Mouse (Mus musculus) kidney, postnatal 25 days (tissue): ENCODE results near the gene Arg1.

ENCODE experiments used
- DNase-seq, 2 experiments: peaks; one replicate each; pipeline ENCODE4 v3.0.0; 2021; ENCODE audit warnings: mixed read lengths in 2 of 2

The Arg1 gene

GRCm38 (mm10) chr10:24926962-24927720, at the start of gene Arg1:
Gene Arg1 (minus strand): TSS chr10:24927484.
- DNase-seq = peak in 1 of 2 experiments; percentile 6

GRCm38 (mm10) chr10:24973845-24974514, 46.7 kb upstream of the Arg1 start:
- no peak for DNase-seq

GRCm38 (mm10) chr10:24973385-24973784, 46.1 kb upstream of the Arg1 start:
- no peak for DNase-seq

- DNase-seq = no peak
These were observed 45.6 kb upstream of the Arg1 start for GRCm38 (mm10) chr10:24972923-24973322.

- DNase-seq = no peak
These were observed 38.7 kb upstream of the Arg1 start for GRCm38 (mm10) chr10:24965821-24966550.

- DNase-seq = no peak
These were observed 34.6 kb upstream of the Arg1 start for GRCm38 (mm10) chr10:24961889-24962288.

GRCm38 (mm10) chr10:24961112-24961511, 33.8 kb upstream of the Arg1 start:
- no peak for DNase-seq

GRCm38 (mm10) chr10:24959043-24959916, 32.0 kb upstream of the Arg1 start:
- peak; percentile 47 to 51 for DNase-seq

- DNase-seq = no peak
These were observed 31.2 kb upstream of the Arg1 start for GRCm38 (mm10) chr10:24958280-24959042.

GRCm38 (mm10) chr10:24953876-24954275, 26.6 kb upstream of the Arg1 start:
- DNase-seq = no peak

GRCm38 (mm10) chr10:24952549-24952948, 25.3 kb upstream of the Arg1 start:
- peak; percentile 48 to 55 for DNase-seq

- DNase-seq = no peak
These were observed 24.3 kb upstream of the Arg1 start for GRCm38 (mm10) chr10:24951575-24951974.

GRCm38 (mm10) chr10:24950223-24950622, 22.9 kb upstream of the Arg1 start:
- DNase-seq = no peak

- no peak for DNase-seq
These were observed 21.0 kb upstream of the Arg1 start for GRCm38 (mm10) chr10:24948278-24948677.

- no peak for DNase-seq
These were observed 20.6 kb upstream of the Arg1 start for GRCm38 (mm10) chr10:24947871-24948270.

GRCm38 (mm10) chr10:24930143-24930542, 2.9 kb upstream of the Arg1 start:
- no peak for DNase-seq

GRCm38 (mm10) chr10:24928072-24928471, 788 bp upstream of the Arg1 start:
- no peak for DNase-seq

- no peak for DNase-seq
These were observed 904 bp downstream of the Arg1 start for GRCm38 (mm10) chr10:24926380-24926779.

GRCm38 (mm10) chr10:24924296-24924695, 3.0 kb downstream of the Arg1 start:
- DNase-seq = no peak

GRCm38 (mm10) chr10:24922977-24923376, 4.3 kb downstream of the Arg1 start:
- no peak for DNase-seq

- no peak for DNase-seq
These were observed 11.8 kb downstream of the Arg1 start for GRCm38 (mm10) chr10:24915486-24915885.

- no peak for DNase-seq
These were observed 14.7 kb downstream of the Arg1 start for GRCm38 (mm10) chr10:24912576-24912975.
